Mouse (Mus musculus) left cerebral cortex, adult 18-20 months (tissue): ENCODE results near the gene Trpv2. TPM values are rescaled to one million over a fixed set of nuclear protein-coding genes. Genes with fewer than 3 reads are reported as not detected.

Experiments
- DNase-seq, 2 experiments: peaks; one replicate each; pipeline ENCODE4 v3.0.0; 2021 to 2022; ENCODE audit warnings: low spot score in 2 of 2, mixed read lengths in 1 of 2
- long read RNA-seq, 2 experiments: library from polyadenylated mRNA; stranded (forward); transcript quantifications; one replicate each; pipeline ENCODE4 v2.0.0; 2021
- total RNA-seq, 2 experiments: library from RNA; stranded (reverse); gene quantifications; 2 replicates each; pipeline ENCODE4 v1.2.3; 2021

Gene Trpv2
- 10 to 100 TPM; 21.1 to 21.2 TPM for total RNA-seq
- long read RNA-seq, experiment 1, partial matches to known transcripts, result 20 of 26 reads
- long read RNA-seq, experiment 1, other reads (novel, unspliced or antisense), result 4 of 26 reads
- long read RNA-seq, experiment 2, partial matches to known transcripts, result 14 of 18 reads
- long read RNA-seq, experiment 2, other reads (novel, unspliced or antisense), result 3 of 18 reads

- DNase-seq, result no peak
Measured at GRCm38 (mm10) chr11:62573959-62574702, at the start of gene Trpv2. TSS of gene Trpv2 (plus strand) at chr11:62574486.

GRCm38 (mm10) chr11:62537089-62537488, 37.2 kb upstream of the Trpv2 start:
- DNase-seq, result no peak

- DNase-seq, result peak in 1 of 2 experiments; percentile 13
Measured at GRCm38 (mm10) chr11:62537590-62537989, 36.7 kb upstream of the Trpv2 start.

GRCm38 (mm10) chr11:62538321-62539088, 35.8 kb upstream of the Trpv2 start:
- peak; percentile 44 to 59 for DNase-seq

DNA sequence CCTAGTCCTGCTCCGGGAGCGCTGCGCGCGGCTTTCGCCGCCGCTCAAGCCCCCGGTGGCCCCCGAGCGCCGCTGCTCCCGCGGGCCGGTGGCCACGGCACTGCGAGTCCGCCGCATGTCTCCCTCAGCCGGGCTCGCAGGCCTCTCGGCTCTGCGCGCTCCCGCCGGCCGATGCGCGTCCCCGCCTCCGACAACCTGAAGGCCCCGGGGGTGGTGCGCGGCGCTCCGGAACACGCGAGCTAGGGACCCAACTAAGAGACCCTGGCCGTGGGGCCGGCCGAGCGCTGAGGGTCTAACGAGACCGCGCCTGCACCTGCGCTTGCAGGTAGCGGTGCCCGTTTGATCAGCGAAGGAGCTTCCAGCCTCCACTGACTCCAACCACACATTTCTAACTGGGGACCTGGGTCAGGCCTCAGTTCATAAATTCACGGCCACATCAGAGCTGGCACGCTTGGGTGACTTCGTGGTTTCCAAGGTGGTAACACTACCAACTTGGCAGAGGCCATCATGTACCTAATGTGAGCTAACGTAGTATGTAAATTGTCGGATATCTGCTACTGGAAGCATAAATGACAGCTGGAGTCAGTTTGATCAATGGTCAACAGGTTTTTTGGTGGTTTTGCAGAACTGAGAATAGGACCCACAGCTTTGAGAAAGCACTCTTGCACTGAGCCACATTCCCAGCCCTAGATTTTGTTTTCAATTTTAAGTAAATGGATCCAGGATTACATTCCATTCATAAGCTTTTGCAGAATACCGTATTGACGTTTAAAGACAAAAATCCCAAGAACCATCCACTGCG, 35.0 kb upstream of the Trpv2 start, which contains the start of gene Cenpv:
Cenpv (minus strand) TSS at position 173 of the 802 bp plus-strand sequence.
- peak; percentile 77 to 80 for DNase-seq

GRCm38 (mm10) chr11:62540167-62540566, 34.1 kb upstream of the Trpv2 start:
- DNase-seq, result no peak

DNA sequence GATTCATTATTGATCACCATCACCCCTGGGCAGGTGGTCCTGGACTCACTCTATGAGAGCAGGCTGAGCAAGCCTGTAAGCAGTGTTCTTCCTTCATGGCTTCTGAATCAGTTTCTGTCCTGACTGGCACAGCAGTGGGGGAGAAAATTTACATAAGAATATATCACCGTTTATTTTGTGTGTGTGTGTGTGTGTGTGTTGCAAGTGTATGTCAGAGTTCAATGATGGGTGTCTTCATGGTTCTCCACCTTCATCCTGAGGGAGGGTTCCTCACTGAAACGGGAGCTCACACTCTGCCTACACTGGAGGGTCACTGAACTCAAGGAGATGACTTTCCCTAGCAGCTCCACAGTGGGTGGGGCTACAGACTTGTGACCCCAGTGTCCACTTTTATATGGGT, 33.3 kb upstream of the Trpv2 start:
- no peak for DNase-seq

DNA sequence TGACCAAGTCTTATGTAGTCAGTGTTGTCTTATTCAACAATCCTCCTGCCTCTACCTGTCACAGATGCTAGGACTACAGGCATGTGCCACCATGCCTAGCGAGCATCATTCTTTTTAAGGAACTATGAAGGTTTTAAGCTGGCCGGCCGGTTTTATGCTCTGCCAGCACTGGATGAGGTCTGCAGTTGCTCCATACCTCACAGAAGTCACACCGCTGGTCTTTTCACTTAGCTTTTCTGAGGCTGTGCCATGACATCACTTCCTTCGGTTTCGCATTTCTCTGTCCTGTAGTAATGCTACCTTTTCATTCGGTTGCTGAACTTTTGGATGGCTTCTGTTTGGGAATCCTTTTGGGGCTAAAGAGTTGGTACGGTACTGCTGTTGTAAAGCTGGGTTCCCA, 32.7 kb upstream of the Trpv2 start:
- DNase-seq, result no peak

GRCm38 (mm10) chr11:62543991-62544390, 30.3 kb upstream of the Trpv2 start:
- DNase-seq, result no peak

DNA sequence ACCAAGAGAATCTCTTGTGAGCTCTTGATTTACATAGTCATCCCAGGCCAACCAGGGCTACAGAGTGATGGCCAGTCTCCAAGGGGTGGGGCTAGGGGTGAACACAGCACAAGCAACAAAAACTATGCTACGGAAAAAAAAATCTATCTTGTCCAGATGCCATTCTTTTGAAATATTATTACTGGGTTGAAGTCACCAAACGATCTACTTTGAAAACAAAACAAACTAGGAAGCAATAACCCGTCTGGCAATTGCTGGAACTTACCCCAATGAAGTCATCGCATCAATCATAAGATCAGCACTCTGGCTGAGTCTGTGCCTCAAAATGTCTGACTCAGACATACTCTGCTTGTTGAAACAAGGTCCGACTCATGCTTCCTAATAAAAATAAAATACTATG, 24.5 kb upstream of the Trpv2 start:
- peak; percentile 36 to 40 for DNase-seq

DNA sequence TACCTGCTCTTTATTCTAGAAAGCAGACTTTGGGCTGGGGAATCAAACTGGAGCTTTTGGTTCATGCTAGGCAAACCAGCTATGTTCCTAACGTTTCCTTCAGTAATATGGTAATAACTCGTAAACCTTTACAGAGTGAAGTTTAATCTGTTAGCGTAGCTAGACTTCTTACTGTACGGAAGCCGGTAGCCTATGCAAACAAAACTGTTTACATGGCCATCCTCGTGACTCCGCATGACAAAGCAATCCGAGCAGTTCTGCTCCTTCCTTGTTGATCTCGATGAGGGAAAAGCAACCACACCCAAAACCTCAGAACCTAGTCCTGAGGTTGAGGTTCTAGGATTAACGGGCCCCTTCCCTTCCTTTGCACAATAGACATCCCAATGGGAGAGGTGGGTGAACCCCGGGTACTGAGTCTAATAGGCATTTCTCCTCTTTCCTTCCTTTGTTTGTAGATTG, 24.0 kb upstream of the Trpv2 start:
- DNase-seq, result peak; percentile 37 to 43

- peak; percentile 99 for DNase-seq
Measured at GRCm38 (mm10) chr11:62550727-62551225, 23.5 kb upstream of the Trpv2 start, which contains the start of gene Ubb. TSS of gene Ubb (plus strand) at chr11:62551171.

DNA sequence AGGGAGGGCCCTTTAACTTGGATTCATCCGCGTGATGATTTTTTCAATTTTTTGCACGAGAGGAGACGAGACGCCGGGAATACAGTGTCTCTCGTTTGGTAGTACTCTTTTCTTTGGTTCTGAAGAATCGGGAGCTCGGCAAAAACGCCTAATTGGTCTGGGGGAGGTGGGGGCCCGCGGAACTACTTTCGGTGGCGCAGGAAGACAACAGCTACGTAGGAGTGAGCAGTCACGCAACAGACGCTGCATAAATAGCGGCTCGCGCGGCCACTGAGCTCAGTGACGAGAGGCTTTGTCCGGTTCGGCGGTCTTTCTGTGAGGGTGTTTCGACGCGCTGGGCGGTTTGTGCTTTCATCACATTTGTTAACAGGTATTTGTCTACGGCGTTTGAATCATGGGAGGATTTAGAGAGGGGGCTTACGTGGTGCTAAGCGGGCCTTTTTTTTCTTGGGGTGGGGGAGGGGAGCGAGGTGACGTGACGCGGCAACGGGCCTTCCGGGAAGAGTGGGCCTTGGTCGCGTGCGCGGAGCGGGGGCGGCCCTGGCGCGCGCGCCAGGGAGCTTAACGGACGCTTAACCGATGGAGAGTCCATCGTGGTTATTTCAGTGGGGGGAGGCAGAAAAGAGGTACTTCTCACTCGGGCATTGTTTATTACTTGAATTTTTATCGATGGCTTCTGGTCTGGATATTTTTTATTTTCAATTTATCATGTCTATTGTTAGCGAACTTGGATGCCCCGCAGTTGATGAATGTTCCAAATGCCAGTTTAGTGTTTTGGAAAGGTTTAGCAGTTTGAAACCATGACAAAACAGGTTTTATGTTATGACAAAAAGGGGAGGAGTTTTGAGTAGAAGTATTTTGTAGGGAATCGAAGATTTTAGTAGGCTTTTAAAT, 22.8 kb upstream of the Trpv2 start:
- DNase-seq, result peak; percentile 84 to 87

DNA sequence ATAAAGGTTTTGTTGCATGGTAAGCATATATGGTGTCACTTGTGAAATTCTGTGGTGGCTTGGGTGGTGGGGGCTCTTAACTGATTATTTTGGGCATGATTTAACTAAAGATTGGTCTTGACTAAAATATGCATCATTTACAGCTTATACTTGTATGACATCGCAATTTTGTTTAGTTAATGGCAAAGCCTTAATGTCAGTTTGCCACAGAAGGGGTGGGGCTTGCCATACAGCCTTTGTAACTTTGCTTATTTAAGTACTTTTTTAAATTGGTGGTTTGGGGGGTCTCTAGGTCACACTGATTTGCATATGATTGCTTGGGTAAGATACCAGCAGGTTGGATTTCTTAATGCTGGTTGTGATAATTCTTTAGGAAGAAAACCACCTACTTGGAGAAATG, 21.1 kb upstream of the Trpv2 start:
- DNase-seq, result no peak

- DNase-seq, result no peak
Measured at GRCm38 (mm10) chr11:62553633-62554032, 20.7 kb upstream of the Trpv2 start.

GRCm38 (mm10) chr11:62554163-62554855, 20.0 kb upstream of the Trpv2 start:
- no peak for DNase-seq

DNA sequence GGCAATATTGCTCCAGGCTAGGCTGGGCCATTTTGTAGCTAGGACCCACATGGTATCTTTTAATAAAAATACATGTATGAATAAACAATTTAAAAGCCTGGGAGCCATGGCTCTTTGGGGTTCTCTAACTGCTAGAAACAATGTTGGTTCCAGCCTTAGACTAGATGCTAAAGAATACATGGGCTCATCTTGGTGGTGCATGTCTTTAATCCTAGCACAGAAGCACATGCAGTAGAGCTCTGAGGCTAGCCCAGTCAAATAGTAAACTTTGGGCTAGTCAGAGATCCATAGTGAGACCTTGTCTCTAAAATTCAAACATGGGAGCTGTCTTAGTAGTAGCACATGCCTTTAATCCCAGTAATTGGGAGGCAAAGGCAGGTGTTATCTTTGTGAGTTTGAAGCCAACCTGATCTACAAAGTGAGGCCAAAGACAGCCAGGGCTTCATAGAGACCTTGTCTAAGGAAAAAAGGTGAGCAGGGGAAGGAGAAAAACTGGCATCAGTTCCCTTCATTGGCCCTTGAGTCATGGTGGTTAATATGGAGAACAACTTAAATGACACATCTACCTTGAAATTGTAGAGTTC, 19.3 kb upstream of the Trpv2 start:
- no peak for DNase-seq

GRCm38 (mm10) chr11:62555896-62556412, 18.3 kb upstream of the Trpv2 start:
- DNase-seq, result no peak
